ENCODE assay signal across 8 mouse cellular contexts in genomic region chr19:47578581-47579224, GRCm38 (mm10). TPM values are rescaled to one million over a fixed set of nuclear protein-coding genes. Genes with fewer than 3 reads are reported as not detected.
DNase-seq lines count a peak whose midpoint lies in the region; ATAC-seq and TF ChIP-seq lines count a peak whose summit lies in the region.

No protein-coding gene starts in this region.

- peak overlapping the region; percentile 99 for H3K9ac ChIP-seq in heart, embryonic 13.5 days
- peak overlapping the region; percentile 93 for H3K9ac ChIP-seq in midbrain, embryonic 11.5 days (ENCODE audit: low read length)

- H3K9me3 ChIP-seq in erythroblast, embryonic 14.5 days (ENCODE audit: control insufficient read depth, low read length): no peaks in the 10 kb centered on the region
- H3K9me3 ChIP-seq in G1E (replicated peaks): no peaks in the 10 kb centered on the region
- no peaks in the 10 kb centered on the region for H3K9me3 ChIP-seq in heart, embryonic 13.5 days
- H3K9me3 ChIP-seq in midbrain, embryonic 11.5 days (ENCODE audit: control insufficient read depth, low read length): no peaks in the 10 kb centered on the region

- peak overlapping the region; percentile 87 for H3K4me2 ChIP-seq in heart, embryonic 13.5 days
- H3K4me2 ChIP-seq in midbrain, embryonic 11.5 days: peak overlapping the region; percentile 83

- intact Hi-C loops in gastrocnemius, postnatal 14 days (cut with DNase I; ENCODE audit: low total_unique reads): no loop called here

- peak overlapping the region; percentile 86 for H3K4me3 ChIP-seq in erythroblast, embryonic 14.5 days (replicated peaks)
- peak overlapping the region; percentile 84 for H3K4me3 ChIP-seq in G1E (ENCODE audit: low read depth, low read length)
- peak overlapping the region; percentile 85 for H3K4me3 ChIP-seq in heart, embryonic 13.5 days
- H3K4me3 ChIP-seq in midbrain, embryonic 11.5 days (ENCODE audit: low read depth, low read length): peak overlapping the region; percentile 85

- H3K27me3 ChIP-seq in erythroblast, embryonic 14.5 days (ENCODE audit: control insufficient read depth): no peaks in the 10 kb centered on the region
- no peaks in the 10 kb centered on the region for H3K27me3 ChIP-seq in G1E (ENCODE audit: insufficient read depth, low read length)
- H3K27me3 ChIP-seq in heart, embryonic 13.5 days (replicated peaks): no peaks in the 10 kb centered on the region
- no peaks in the 10 kb centered on the region for H3K27me3 ChIP-seq in midbrain, embryonic 11.5 days (ENCODE audit: control insufficient read depth, insufficient read depth, low read length)

- WGBS in heart, embryonic 13.5 days: 12% methylated on average over 13 of the region's 13 CpGs
- 14% methylated on average over 13 of the region's 13 CpGs for WGBS in midbrain, embryonic 11.5 days

- TF ChIP-seq CTCF in G1E (IDR thresholded peaks at IDR 0.05; ENCODE audit: low read depth, low read length): no peak

- peak overlapping the region; percentile 98 for H3K27ac ChIP-seq in heart, embryonic 13.5 days (replicated peaks)
- peak overlapping the region; percentile 72 for H3K27ac ChIP-seq in midbrain, embryonic 11.5 days (ENCODE audit: low read depth, low read length)

- no peak for DNase-seq in G1E (ENCODE audit: low spot score)
- peak; percentile 63 for DNase-seq in kidney, postnatal 14 days
- no peak for DNase-seq in midbrain, embryonic 11.5 days (ENCODE audit: low spot score, missing footprints)
- no peak for DNase-seq in gastrocnemius, postnatal 14 days
- no peak for DNase-seq in adrenal gland, adult 2 months

- H3K36me3 ChIP-seq in erythroblast, embryonic 14.5 days (ENCODE audit: control insufficient read depth): peaks cover 4% of the 10 kb centered on the region; the same call in 1 of the 2 replicates
- no peaks in the 10 kb centered on the region for H3K36me3 ChIP-seq in G1E (replicated peaks)
- H3K36me3 ChIP-seq in heart, embryonic 13.5 days: no peaks in the 10 kb centered on the region
- no peaks in the 10 kb centered on the region for H3K36me3 ChIP-seq in midbrain, embryonic 11.5 days (ENCODE audit: control insufficient read depth, insufficient read depth, low read length)

- peaks cover 39% of the 10 kb centered on the region for H3K4me1 ChIP-seq in erythroblast, embryonic 14.5 days (ENCODE audit: control insufficient read depth)
- peaks cover 25% of the 10 kb centered on the region for H3K4me1 ChIP-seq in G1E (ENCODE audit: insufficient read depth, low read depth, low read length)
- H3K4me1 ChIP-seq in heart, embryonic 13.5 days: peaks cover 40% of the 10 kb centered on the region
- peaks cover 17% of the 10 kb centered on the region for H3K4me1 ChIP-seq in midbrain, embryonic 11.5 days (ENCODE audit: control insufficient read depth, insufficient read depth, low read length)

- no peak for ATAC-seq in erythroblast, adult 5-6 weeks (replicated peaks; ENCODE audit: low FRiP score, poor library complexity, severe bottlenecking)
- ATAC-seq in G1E (ENCODE audit: extremely low read depth, insufficient number of reproducible peaks, low FRiP score, poor library complexity, severe bottlenecking): no peak
- ATAC-seq in heart, embryonic 13.5 days (ENCODE audit: extremely low read depth, insufficient number of reproducible peaks, low FRiP score, low TSS enrichment): no peak
- no peak for ATAC-seq in midbrain, embryonic 11.5 days (ENCODE audit: low FRiP score)

RNA-seq across cellular contexts. Expression of gene Slk, which starts 0.8 kb away (rescaled TPM):
- 0.96 and 1.1 TPM in 2 replicates for polyA plus RNA-seq in erythroblast, embryonic 14.5 days (2012)
- total RNA-seq in erythroblast, adult 5-6 weeks (2015; ENCODE audit: low replicate concordance): 74.0 and 81.3 TPM in 2 replicates
- total RNA-seq in erythroblast, adult 5-6 weeks (2017; ENCODE audit: low replicate concordance): 96.8 and 148 TPM in 2 replicates
- total RNA-seq in G1E (2014; fragmentation: Nextera tagmentation) (112 and 116 TPM in 2 replicates), G1E (2017) (111 and 128 TPM in 2 replicates)
- 18.5 and 20.0 TPM in 2 replicates for polyA plus RNA-seq in G1E (2012)
- 8.0 and 9.2 TPM in 2 replicates for polyA plus RNA-seq in heart, embryonic 13.5 days (2015; fragmentation: Nextera tagmentation; extraction: Ambion mirVana)
- 10.4 and 11.3 TPM in 2 replicates for polyA plus RNA-seq in midbrain, embryonic 11.5 days (2014; fragmentation: Nextera tagmentation; extraction: Ambion mirVana)
- total RNA-seq in gastrocnemius, postnatal 14 days (2021): 10 to 100 TPM; 25.6 to 28.4 TPM
- total RNA-seq in adrenal gland, adult 2 months (2021): 10 to 100 TPM; 35.6 to 44.1 TPM
- 2.7 and 3.1 TPM in 2 replicates for polyA plus RNA-seq in adrenal gland, adult 2 months (2012; rRNA removed)

RNA-seq across cellular contexts. Expression of gene Stn1, which starts 41.4 kb away (rescaled TPM):
- 0.22 and 0.38 TPM in 2 replicates for polyA plus RNA-seq in erythroblast, embryonic 14.5 days (2012)
- total RNA-seq in erythroblast, adult 5-6 weeks (2015; ENCODE audit: low replicate concordance): 3.8 TPM in 2 replicates
- 7.1 and 8.2 TPM in 2 replicates for total RNA-seq in erythroblast, adult 5-6 weeks (2017; ENCODE audit: low replicate concordance)
- total RNA-seq in G1E (2014; fragmentation: Nextera tagmentation) (19.7 and 28.5 TPM in 2 replicates), G1E (2017) (26.9 and 36.6 TPM in 2 replicates)
- 7.5 and 7.7 TPM in 2 replicates for polyA plus RNA-seq in G1E (2012)
- polyA plus RNA-seq in heart, embryonic 13.5 days (2015; fragmentation: Nextera tagmentation; extraction: Ambion mirVana): 36.6 and 37.3 TPM in 2 replicates
- polyA plus RNA-seq in midbrain, embryonic 11.5 days (2014; fragmentation: Nextera tagmentation; extraction: Ambion mirVana): 43.9 and 49.1 TPM in 2 replicates
- total RNA-seq in gastrocnemius, postnatal 14 days (2021): 10 to 100 TPM in 1 of 2 experiments, 1 to 10 TPM in 1; 6.8 to 11.2 TPM
- 10 to 100 TPM in 1 of 2 experiments, 1 to 10 TPM in 1; 8.3 to 11.9 TPM for total RNA-seq in adrenal gland, adult 2 months (2021)
- polyA plus RNA-seq in adrenal gland, adult 2 months (2012; rRNA removed): 10.8 TPM in 2 replicates
